Mouse (Mus musculus) embryonic fibroblast, embryonic 13.5 days (primary cell): ENCODE data around the gene Cd38.

Source experiments
- CTCF ChIP-seq: IDR thresholded peaks from 2 replicates; pipeline ENCODE4 v1.5.1; 2011; ENCODE audit warnings: mild to moderate bottlenecking, control low read depth, low read length, moderate library complexity, borderline replicate concordance; ENCODE audit not compliant: insufficient read depth
- POLR2A ChIP-seq: IDR thresholded peaks from 2 replicates; pipeline ENCODE4 v1.6.1; 2011; ENCODE audit warnings: low read depth, mild to moderate bottlenecking, control low read depth, low read length, moderate library complexity

GRCm38 (mm10) chr5:43871845-43872244, 3.5 kb downstream of the Cd38 start:
- TF ChIP-seq CTCF: no peak
- no peak for TF ChIP-seq POLR2A
